ENCODE assay signal across 13 mouse cellular contexts in genomic region chr7:72408409-72408986, GRCm38 (mm10).
"Had no signal": no experiment of that assay in that cellular context is flagged by ENCODE, and none has a peak within 500 bp of the region (broad histone marks: within the 10 kb centered on the region; RNA-seq: fewer than 3 reads in every experiment).

No protein-coding gene starts in this region.

- ATAC-seq: intestine, embryonic 16.5 days; liver, embryonic 12.5 days had no signal

- H3K9me3 ChIP-seq: kidney, embryonic 15.5 days; limb, embryonic 15.5 days; liver, embryonic 12.5 days; midbrain, embryonic 10.5 days; neural tube, embryonic 13.5 days had no signal

- H3K9ac ChIP-seq: kidney, embryonic 15.5 days; limb, embryonic 15.5 days; liver, embryonic 12.5 days; neural tube, embryonic 13.5 days had no signal

- H3K27ac ChIP-seq: kidney, embryonic 15.5 days; limb, embryonic 15.5 days; liver, embryonic 12.5 days; midbrain, embryonic 10.5 days; neural tube, embryonic 13.5 days had no signal

- H3K4me1 ChIP-seq: kidney, embryonic 15.5 days; limb, embryonic 15.5 days; liver, embryonic 12.5 days had no signal

- H3K27me3 ChIP-seq: kidney, embryonic 15.5 days; limb, embryonic 15.5 days; liver, embryonic 12.5 days; neural tube, embryonic 13.5 days had no signal

- DNase-seq: kidney, adult 2 months; layer of hippocampus, adult 9-11 months; layer of hippocampus, postnatal 36 days; midbrain, embryonic 14.5 days; right cerebral cortex, postnatal 14 days; thymus, adult 18-20 months; thymus, postnatal 14 days had no signal

- H3K4me2 ChIP-seq: kidney, embryonic 15.5 days; limb, embryonic 15.5 days; liver, embryonic 12.5 days; neural tube, embryonic 13.5 days had no signal

- H3K36me3 ChIP-seq: kidney, embryonic 15.5 days; limb, embryonic 15.5 days; liver, embryonic 12.5 days; midbrain, embryonic 10.5 days; neural tube, embryonic 13.5 days had no signal

- H3K4me3 ChIP-seq: kidney, embryonic 15.5 days; limb, embryonic 15.5 days; liver, embryonic 12.5 days; midbrain, embryonic 10.5 days; neural tube, embryonic 13.5 days had no signal
